Mouse (Mus musculus) heart, embryonic 15.5 days (tissue): ENCODE data around the gene Ina. TPM values are rescaled to one million over a fixed set of nuclear protein-coding genes. Genes with fewer than 3 reads are reported as not detected.

Experiments
- ATAC-seq: fragments of 200-750 bp; cut with Nextera tagmentation; replicated peaks from 2 replicates; pipeline ENCODE4 v1.8.0; 2017; ENCODE audit warnings: low read depth, moderate TSS enrichment; ENCODE audit not compliant: insufficient number of reproducible peaks, insufficient read depth, low FRiP score
- H3K27ac ChIP-seq: fragments of 300-500 bp; sonication (generic); 2 replicates; pipeline ENCODE4 v1.5.1; 2015; ENCODE audit warnings: mild to moderate bottlenecking, inconsistent platforms
- H3K27me3 ChIP-seq: fragments of 300-500 bp; sonication (generic); 2 replicates; pipeline ENCODE4 v1.6.1; 2015; ENCODE audit warnings: inconsistent platforms
- H3K36me3 ChIP-seq: fragments of 300-500 bp; sonication (generic); 2 replicates; pipeline ENCODE4 v1.6.1; 2015; ENCODE audit warnings: mild to moderate bottlenecking, inconsistent platforms
- H3K4me1 ChIP-seq: fragments of 300-500 bp; sonication (generic); replicated peaks from 2 replicates; pipeline ENCODE4 v1.6.1; 2015; ENCODE audit warnings: inconsistent platforms
- H3K4me2 ChIP-seq: fragments of 300-500 bp; sonication (generic); 2 replicates; pipeline ENCODE4 v1.6.1; 2015; ENCODE audit warnings: inconsistent platforms, mild to moderate bottlenecking, moderate library complexity
- H3K4me3 ChIP-seq: fragments of 300-500 bp; sonication (generic); 2 replicates; pipeline ENCODE4 v1.5.1; 2015; ENCODE audit warnings: mild to moderate bottlenecking, inconsistent platforms
- H3K9ac ChIP-seq: fragments of 300-500 bp; sonication (generic); 2 replicates; pipeline ENCODE4 v1.6.1; 2015; ENCODE audit warnings: mild to moderate bottlenecking, inconsistent platforms
- H3K9me3 ChIP-seq: fragments of 300-500 bp; sonication (generic); replicated peaks from 2 replicates; pipeline ENCODE4 v1.6.1; 2016; ENCODE audit warnings: inconsistent platforms
- WGBS: fragments of 180-500 bp; shearing (Covaris S2); methylation state at CpG from one replicate; pipeline ENCODE4 v1.1.7; 2015; ENCODE audit warnings: mixed read lengths; 5-methylcytosine and 5-hydroxymethylcytosine counted together
- polyA plus RNA-seq: library from polyadenylated mRNA; unstranded; fragments of >200 nt; fragmentation: Nextera tagmentation; extraction: Ambion mirVana; gene quantifications from 2 replicates; pipeline ENCODE4 v1.2.1, GENCODE M21; 2015

The Ina gene
- polyA plus RNA-seq, 1 experiment from 2014 or later, result 0.58 TPM

DNA sequence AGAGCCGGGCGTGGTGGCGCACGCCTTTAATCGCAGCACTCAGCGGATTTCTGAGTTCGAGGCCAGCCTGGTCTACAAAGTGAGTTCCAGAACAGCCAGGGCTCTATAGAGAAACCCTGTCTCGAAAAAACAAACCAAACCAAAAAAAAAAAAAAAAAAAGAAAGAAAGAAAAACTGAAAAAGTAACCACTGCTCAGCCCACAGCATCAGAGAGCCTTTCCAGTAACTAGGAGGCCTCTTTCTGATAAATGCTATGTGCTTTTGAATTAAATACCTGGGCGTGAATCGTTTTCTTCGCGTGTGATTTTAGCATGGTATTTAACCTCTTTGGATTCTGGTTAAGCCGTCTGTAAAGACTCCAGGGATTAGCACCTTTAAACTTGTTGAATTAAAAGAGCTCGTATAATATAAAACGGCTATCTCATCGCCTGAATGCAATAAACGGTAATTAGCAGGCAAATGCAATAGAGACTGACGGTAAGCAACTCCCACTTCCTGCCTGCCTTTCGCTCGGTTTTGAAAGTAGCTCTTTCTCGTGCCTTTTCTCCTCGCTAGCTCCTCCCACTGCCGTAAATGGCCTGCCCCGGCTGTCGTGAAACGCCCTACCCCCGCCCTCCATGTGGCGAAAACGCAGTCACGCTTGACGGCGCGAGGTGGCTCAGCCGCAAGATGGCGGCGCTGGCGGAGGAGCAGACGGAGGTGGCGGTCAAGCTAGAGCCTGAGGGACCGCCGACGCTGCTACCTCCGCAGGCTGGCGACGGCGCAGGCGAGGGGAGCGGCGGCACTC, 52.8 kb downstream of the Ina start, which contains the start of gene Taf5:
Gene Taf5 (plus strand): TSS at position 651 of the 787 bp plus-strand sequence.
- peak within 1 kb of the TSS; percentile 99 for H3K4me3 ChIP-seq
- H3K9ac ChIP-seq, result peak within 1 kb of the TSS; percentile 98
- peak; percentile 76 for ATAC-seq
- no peaks in the 10 kb centered on the region for H3K27me3 ChIP-seq
- WGBS, result 10% methylated on average over 49 of the region's 49 CpGs
- H3K4me2 ChIP-seq, result peak within 1 kb of the TSS; percentile 66
- peak within 1 kb of the TSS; percentile 91 for H3K27ac ChIP-seq
- no peaks in the 10 kb centered on the region for H3K9me3 ChIP-seq
- peaks cover 13% of the 10 kb centered on the region for H3K4me1 ChIP-seq
- peaks cover 9% of the 10 kb centered on the region for H3K36me3 ChIP-seq

DNA sequence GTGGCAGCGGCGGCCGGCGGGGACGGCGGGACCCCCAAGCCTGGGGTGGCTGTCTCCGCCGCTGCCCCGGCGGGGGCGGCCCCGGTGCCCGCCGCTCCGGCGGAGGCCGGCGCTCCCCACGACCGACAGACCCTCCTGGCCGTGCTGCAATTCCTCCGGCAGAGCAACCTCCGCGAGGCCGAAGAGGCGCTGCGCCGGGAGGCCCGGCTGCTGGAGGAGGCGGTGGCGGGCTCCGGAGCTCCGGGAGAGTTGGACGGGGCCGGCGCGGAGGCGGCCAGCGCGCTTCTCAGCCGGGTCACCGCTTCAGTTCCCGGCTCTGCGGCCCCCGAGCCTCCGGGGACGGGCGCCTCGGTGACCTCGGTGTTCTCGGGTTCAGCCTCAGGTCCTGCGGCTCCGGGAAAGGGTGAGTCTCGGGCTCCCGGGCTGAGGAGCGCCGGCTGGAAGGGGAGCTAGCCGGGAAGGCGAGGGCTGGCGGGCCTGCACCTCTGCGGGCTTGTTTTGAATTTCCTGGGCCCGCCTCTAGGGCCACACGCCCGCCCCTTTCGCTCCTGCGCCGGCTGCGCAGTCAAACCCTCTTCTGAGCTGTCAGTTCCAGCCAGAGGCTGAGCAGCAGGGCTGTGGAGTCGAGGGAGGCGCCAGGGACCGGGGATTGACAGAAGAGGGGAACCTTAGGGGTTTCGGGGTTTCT, 53.6 kb downstream of the Ina start:
- Histone ChIP-seq H3K36me3 (peaks cover 16% of the 10 kb centered on the region), H3K4me2 (peak overlapping the region; percentile 66), H3K4me1 (peaks cover 13% of the 10 kb centered on the region), H3K9me3 (no peaks in the 10 kb centered on the region), H3K27me3 (no peaks in the 10 kb centered on the region), H3K27ac (peak overlapping the region; percentile 91), H3K4me3 (peak overlapping the region; percentile 99), H3K9ac (peak overlapping the region; percentile 98)
- WGBS, result under 1% methylated on average over 53 of the region's 72 CpGs
- peak; percentile 93 for ATAC-seq

Other genes with a start within 250 kb of the Ina start
- 117 and 118 TPM in 2 replicates for gene Nt5c2, start 455 bp downstream of the Ina start, polyA plus RNA-seq
- 6.8 and 7.8 TPM in 2 replicates for gene Pcgf6, start 36.2 kb downstream of the Ina start, polyA plus RNA-seq
- gene Taf5, start 53.0 kb downstream of the Ina start, polyA plus RNA-seq, result 2.6 and 3.2 TPM in 2 replicates
- 1,922 and 3,380 TPM in 2 replicates for gene Usmg5, start 75.9 kb downstream of the Ina start, polyA plus RNA-seq
- 4.6 and 5.2 TPM in 2 replicates for gene Pdcd11, start 76.1 kb downstream of the Ina start, polyA plus RNA-seq
- gene Calhm2, start 123.6 kb downstream of the Ina start, polyA plus RNA-seq, result 4.6 and 6.5 TPM in 2 replicates
- not detected in 2 replicates for gene Calhm1, start 129.6 kb downstream of the Ina start, polyA plus RNA-seq
- not detected in 2 replicates for gene Calhm3, start 143.1 kb downstream of the Ina start, polyA plus RNA-seq
- 1.2 and 2.3 TPM in 2 replicates for gene Neurl1a, start 164.1 kb downstream of the Ina start, polyA plus RNA-seq